Mouse (Mus musculus): ENCODE data around the gene Avil. TPM values are rescaled to one million over a fixed set of nuclear protein-coding genes. Genes with fewer than 3 reads are reported as not detected.

Avil gene
- 1 to 10 TPM in 2 of 26 experiments, under 1 TPM in 11, not detected in 13; 0.23 to 1.6 (median 0.64) TPM for total RNA-seq (2018; cell fraction: chromatin; rRNA removed)
- total RNA-seq (2018; cell fraction: cytosol; rRNA removed) = under 1 TPM in 6 of 26 experiments, not detected in 20; under 0.01 to 0.23 (median 0.05) TPM
- total RNA-seq (2018; cell fraction: nucleus; rRNA removed) = under 1 TPM in 12 of 26 experiments, not detected in 14; 0.18 to 0.77 (median 0.32) TPM
- polyA plus RNA-seq (2018) = not detected in 3 replicates

- 78% methylated on average over 5 of the region's 5 CpGs for WGBS (ENCODE audit: missing documents)
These were observed at the start of gene Avil for GRCm38 (mm10) chr10:127000529-127000928. Gene Avil, plus strand, starts transcription at chr10:127000709.

GRCm38 (mm10) chr10:126952375-126952774 lies 48.1 kb upstream of the Avil start:
- H3K27ac ChIP-seq = no peak overlapping the region
- no peaks in the 10 kb centered on the region for H3K36me3 ChIP-seq (ENCODE audit: inconsistent target)
- H3K79me2 ChIP-seq (ENCODE audit: inconsistent target) = no peaks in the 10 kb centered on the region
- no peak overlapping the region for H3K4me3 ChIP-seq (ENCODE audit: inconsistent target)
- WGBS (ENCODE audit: missing documents) = 89% methylated on average over 1 of the region's 1 CpGs

More at GRCm38 (mm10) chr10:127000529-127000928, at the start of gene Avil:
- Histone ChIP-seq H3K27ac (no peak within 1 kb of the TSS), H3K36me3 (ENCODE audit: inconsistent target) (peaks cover 23% of the 10 kb centered on the region), H3K4me3 (ENCODE audit: inconsistent target) (no peak within 1 kb of the TSS), H3K79me2 (ENCODE audit: inconsistent target) (no peaks in the 10 kb centered on the region)

- H3K79me2 ChIP-seq (ENCODE audit: inconsistent target) = no peaks in the 10 kb centered on the region
- H3K27ac ChIP-seq = no peak overlapping the region
- H3K4me3 ChIP-seq (ENCODE audit: inconsistent target) = no peak overlapping the region
- no peaks in the 10 kb centered on the region for H3K36me3 ChIP-seq (ENCODE audit: inconsistent target)
- WGBS (ENCODE audit: missing documents) = 81% methylated on average over 3 of the region's 3 CpGs
These were observed 47.5 kb upstream of the Avil start for GRCm38 (mm10) chr10:126953029-126953471.

GRCm38 (mm10) chr10:126956692-126957358 lies 43.7 kb upstream of the Avil start:
- no peaks in the 10 kb centered on the region for H3K79me2 ChIP-seq (ENCODE audit: inconsistent target)
- H3K27ac ChIP-seq = no peak overlapping the region
- 79% methylated on average over 15 of the region's 15 CpGs for WGBS (ENCODE audit: missing documents)
- H3K36me3 ChIP-seq (ENCODE audit: inconsistent target) = no peaks in the 10 kb centered on the region
- H3K4me3 ChIP-seq (ENCODE audit: inconsistent target) = no peak overlapping the region

GRCm38 (mm10) chr10:126957359-126958107 lies 43.0 kb upstream of the Avil start:
- Histone ChIP-seq H3K4me3 (ENCODE audit: inconsistent target) (no peak overlapping the region), H3K27ac (no peak overlapping the region), H3K79me2 (ENCODE audit: inconsistent target) (no peaks in the 10 kb centered on the region), H3K36me3 (ENCODE audit: inconsistent target) (no peaks in the 10 kb centered on the region)
- WGBS (ENCODE audit: missing documents) = 32% methylated on average over 24 of the region's 25 CpGs

- Histone ChIP-seq H3K4me3 (ENCODE audit: inconsistent target) (no peak overlapping the region), H3K36me3 (ENCODE audit: inconsistent target) (no peaks in the 10 kb centered on the region), H3K79me2 (ENCODE audit: inconsistent target) (no peaks in the 10 kb centered on the region), H3K27ac (no peak overlapping the region)
- WGBS (ENCODE audit: missing documents) = 90% methylated on average over 8 of the region's 8 CpGs
These were observed 40.0 kb upstream of the Avil start for GRCm38 (mm10) chr10:126960496-126960895.

GRCm38 (mm10) chr10:126961757-126962156 lies 38.8 kb upstream of the Avil start:
- 77% methylated on average over 8 of the region's 10 CpGs for WGBS (ENCODE audit: missing documents)

GRCm38 (mm10) chr10:126962271-126962965 lies 38.1 kb upstream of the Avil start:
- Histone ChIP-seq H3K79me2 (ENCODE audit: inconsistent target) (no peaks in the 10 kb centered on the region), H3K4me3 (ENCODE audit: inconsistent target) (no peak overlapping the region), H3K27ac (no peak overlapping the region), H3K36me3 (ENCODE audit: inconsistent target) (no peaks in the 10 kb centered on the region)
- WGBS (ENCODE audit: missing documents) = 51% methylated on average over 15 of the region's 15 CpGs

More at GRCm38 (mm10) chr10:126961757-126962156, 38.8 kb upstream of the Avil start:
- Histone ChIP-seq H3K27ac (no peak overlapping the region), H3K36me3 (ENCODE audit: inconsistent target) (no peaks in the 10 kb centered on the region), H3K4me3 (ENCODE audit: inconsistent target) (no peak overlapping the region), H3K79me2 (ENCODE audit: inconsistent target) (no peaks in the 10 kb centered on the region)

- Histone ChIP-seq H3K79me2 (ENCODE audit: inconsistent target) (no peaks in the 10 kb centered on the region), H3K4me3 (ENCODE audit: inconsistent target) (no peak overlapping the region), H3K27ac (no peak overlapping the region), H3K36me3 (ENCODE audit: inconsistent target) (no peaks in the 10 kb centered on the region)
- 93% methylated on average over 5 of the region's 6 CpGs for WGBS (ENCODE audit: missing documents)
These were observed 37.6 kb upstream of the Avil start for GRCm38 (mm10) chr10:126962966-126963330.

GRCm38 (mm10) chr10:126963821-126964220 lies 36.7 kb upstream of the Avil start:
- WGBS (ENCODE audit: missing documents) = 92% methylated on average over 7 of the region's 8 CpGs
- Histone ChIP-seq H3K79me2 (ENCODE audit: inconsistent target) (no peaks in the 10 kb centered on the region), H3K27ac (no peak overlapping the region), H3K36me3 (ENCODE audit: inconsistent target) (no peaks in the 10 kb centered on the region), H3K4me3 (ENCODE audit: inconsistent target) (no peak overlapping the region)

- H3K4me3 ChIP-seq (ENCODE audit: inconsistent target) = no peak overlapping the region
- H3K36me3 ChIP-seq (ENCODE audit: inconsistent target) = no peaks in the 10 kb centered on the region
- no peak overlapping the region for H3K27ac ChIP-seq
- WGBS (ENCODE audit: missing documents) = 84% methylated on average over 12 of the region's 12 CpGs
- no peaks in the 10 kb centered on the region for H3K79me2 ChIP-seq (ENCODE audit: inconsistent target)
These were observed 29.0 kb upstream of the Avil start for GRCm38 (mm10) chr10:126971363-126972050.

GRCm38 (mm10) chr10:126972051-126972725 lies 28.3 kb upstream of the Avil start:
- WGBS (ENCODE audit: missing documents) = 87% methylated on average over 13 of the region's 13 CpGs
- H3K27ac ChIP-seq = no peak overlapping the region

GRCm38 (mm10) chr10:126972988-126973387 lies 27.5 kb upstream of the Avil start:
- Histone ChIP-seq H3K79me2 (ENCODE audit: inconsistent target) (no peaks in the 10 kb centered on the region), H3K27ac (no peak overlapping the region), H3K36me3 (ENCODE audit: inconsistent target) (no peaks in the 10 kb centered on the region), H3K4me3 (ENCODE audit: inconsistent target) (no peak overlapping the region)
- 61% methylated on average over 7 of the region's 7 CpGs for WGBS (ENCODE audit: missing documents)

More at GRCm38 (mm10) chr10:126972051-126972725, 28.3 kb upstream of the Avil start:
- Histone ChIP-seq H3K4me3 (ENCODE audit: inconsistent target) (no peak overlapping the region), H3K36me3 (ENCODE audit: inconsistent target) (no peaks in the 10 kb centered on the region), H3K79me2 (ENCODE audit: inconsistent target) (no peaks in the 10 kb centered on the region)
